Mouse (Mus musculus): ENCODE data around the gene Gusb. TPM values are rescaled to one million over a fixed set of nuclear protein-coding genes. Genes with fewer than 3 reads are reported as not detected.

Gene Gusb
- 23.3 and 25.8 TPM in 2 replicates for polyA plus RNA-seq (2014; fragmentation: Nextera tagmentation; extraction: Ambion mirVana)

GRCm38 (mm10) chr5:130002301-130003146, at the start of gene Gusb:
TSS of gene Gusb (minus strand) at chr5:130003049.
- peak; percentile 76 for ATAC-seq (ENCODE audit: low FRiP score, low TSS enrichment)
- H3K27ac ChIP-seq (replicated peaks; ENCODE audit: low read depth, low read length) = 0 out of 2 replicates have a peak within 1 kb of the TSS, but pooled peaks have one; percentile 26

GRCm38 (mm10) chr5:130052510-130052909, 49.7 kb upstream of the Gusb start:
- H3K4me3 ChIP-seq (replicated peaks; ENCODE audit: low read depth, low read length) = no peak overlapping the region
- no peak overlapping the region for H3K27ac ChIP-seq (replicated peaks; ENCODE audit: low read depth, low read length)
- DNase-seq (peak; percentile 14), ATAC-seq (ENCODE audit: low FRiP score, low TSS enrichment) (no peak)
- H3K36me3 ChIP-seq (ENCODE audit: control insufficient read depth, insufficient read depth, low read length) = peaks cover 29% of the 10 kb centered on the region
- H3K9me3 ChIP-seq (ENCODE audit: control insufficient read depth, low read length) = no peaks in the 10 kb centered on the region
- H3K4me1 ChIP-seq (ENCODE audit: control insufficient read depth, insufficient read depth, low read length) = no peaks in the 10 kb centered on the region
- no peak overlapping the region for H3K9ac ChIP-seq (replicated peaks; ENCODE audit: low read length)
- H3K27me3 ChIP-seq (ENCODE audit: control insufficient read depth, insufficient read depth, low read length) = no peaks in the 10 kb centered on the region
- 61% methylated on average over 5 of the region's 5 CpGs for WGBS
- no peak overlapping the region for H3K4me2 ChIP-seq (ENCODE audit: low read length)

More at GRCm38 (mm10) chr5:130002301-130003146, at the start of gene Gusb:
- H3K4me1 ChIP-seq (ENCODE audit: control insufficient read depth, insufficient read depth, low read length) = peaks cover 9% of the 10 kb centered on the region
- peak within 1 kb of the TSS; percentile 77 for H3K9ac ChIP-seq (replicated peaks; ENCODE audit: low read length)
- peak within 1 kb of the TSS; percentile 53 for H3K4me3 ChIP-seq (replicated peaks; ENCODE audit: low read depth, low read length)
- H3K4me2 ChIP-seq (ENCODE audit: low read length) = peak within 1 kb of the TSS; percentile 82
- H3K9me3 ChIP-seq (ENCODE audit: control insufficient read depth, low read length) = no peaks in the 10 kb centered on the region
- no peaks in the 10 kb centered on the region for H3K36me3 ChIP-seq (ENCODE audit: control insufficient read depth, insufficient read depth, low read length)
- 3% methylated on average over 39 of the region's 39 CpGs for WGBS
- DNase-seq = peak; percentile 83
- H3K27me3 ChIP-seq (ENCODE audit: control insufficient read depth, insufficient read depth, low read length) = no peaks in the 10 kb centered on the region

GRCm38 (mm10) chr5:130051073-130051860, 48.4 kb upstream of the Gusb start:
- DNase-seq = no peak
- Histone ChIP-seq H3K4me2 (ENCODE audit: low read length) (no peak overlapping the region), H3K9me3 (ENCODE audit: control insufficient read depth, low read length) (no peaks in the 10 kb centered on the region), H3K9ac (replicated peaks; ENCODE audit: low read length) (no peak overlapping the region), H3K4me1 (ENCODE audit: control insufficient read depth, insufficient read depth, low read length) (no peaks in the 10 kb centered on the region), H3K4me3 (replicated peaks; ENCODE audit: low read depth, low read length) (no peak overlapping the region), H3K27ac (replicated peaks; ENCODE audit: low read depth, low read length) (no peak overlapping the region), H3K36me3 (ENCODE audit: control insufficient read depth, insufficient read depth, low read length) (peaks cover 41% of the 10 kb centered on the region), H3K27me3 (ENCODE audit: control insufficient read depth, insufficient read depth, low read length) (no peaks in the 10 kb centered on the region)
- no peak for ATAC-seq (ENCODE audit: low FRiP score, low TSS enrichment)
- WGBS = 82% methylated on average over 15 of the region's 15 CpGs

GRCm38 (mm10) chr5:130050416-130050815, 47.6 kb upstream of the Gusb start:
- 29% methylated on average over 6 of the region's 6 CpGs for WGBS
- DNase-seq (peak; percentile 30), ATAC-seq (ENCODE audit: low FRiP score, low TSS enrichment) (no peak)
- H3K4me2 ChIP-seq (ENCODE audit: low read length) = no peak overlapping the region
- H3K4me3 ChIP-seq (replicated peaks; ENCODE audit: low read depth, low read length) = no peak overlapping the region
- H3K9ac ChIP-seq (replicated peaks; ENCODE audit: low read length) = no peak overlapping the region
- H3K36me3 ChIP-seq (ENCODE audit: control insufficient read depth, insufficient read depth, low read length) = peaks cover 38% of the 10 kb centered on the region
- H3K4me1 ChIP-seq (ENCODE audit: control insufficient read depth, insufficient read depth, low read length) = no peaks in the 10 kb centered on the region
- no peak overlapping the region for H3K27ac ChIP-seq (replicated peaks; ENCODE audit: low read depth, low read length)
- H3K9me3 ChIP-seq (ENCODE audit: control insufficient read depth, low read length) = no peaks in the 10 kb centered on the region
- H3K27me3 ChIP-seq (ENCODE audit: control insufficient read depth, insufficient read depth, low read length) = no peaks in the 10 kb centered on the region

GRCm38 (mm10) chr5:130048786-130049520, 46.1 kb upstream of the Gusb start:
- H3K27ac ChIP-seq (replicated peaks; ENCODE audit: low read depth, low read length) = no peak overlapping the region
- no peak overlapping the region for H3K9ac ChIP-seq (replicated peaks; ENCODE audit: low read length)
- no peak for ATAC-seq (ENCODE audit: low FRiP score, low TSS enrichment)
- H3K4me3 ChIP-seq (replicated peaks; ENCODE audit: low read depth, low read length) = no peak overlapping the region
- WGBS = 81% methylated on average over 15 of the region's 15 CpGs
- peaks cover 45% of the 10 kb centered on the region for H3K36me3 ChIP-seq (ENCODE audit: control insufficient read depth, insufficient read depth, low read length)
- H3K4me2 ChIP-seq (ENCODE audit: low read length) = no peak overlapping the region
- no peaks in the 10 kb centered on the region for H3K9me3 ChIP-seq (ENCODE audit: control insufficient read depth, low read length)
- no peaks in the 10 kb centered on the region for H3K4me1 ChIP-seq (ENCODE audit: control insufficient read depth, insufficient read depth, low read length)
- DNase-seq = no peak
- no peaks in the 10 kb centered on the region for H3K27me3 ChIP-seq (ENCODE audit: control insufficient read depth, insufficient read depth, low read length)

GRCm38 (mm10) chr5:130047013-130047412, 44.2 kb upstream of the Gusb start:
- H3K27ac ChIP-seq (replicated peaks; ENCODE audit: low read depth, low read length) = no peak overlapping the region
- DNase-seq = no peak
- no peak for ATAC-seq (ENCODE audit: low FRiP score, low TSS enrichment)
- H3K27me3 ChIP-seq (ENCODE audit: control insufficient read depth, insufficient read depth, low read length) = no peaks in the 10 kb centered on the region
- H3K36me3 ChIP-seq (ENCODE audit: control insufficient read depth, insufficient read depth, low read length) = peaks cover 62% of the 10 kb centered on the region
- H3K4me3 ChIP-seq (replicated peaks; ENCODE audit: low read depth, low read length) = no peak overlapping the region
- WGBS = 79% methylated on average over 6 of the region's 6 CpGs
- H3K9me3 ChIP-seq (ENCODE audit: control insufficient read depth, low read length) = no peaks in the 10 kb centered on the region
- H3K4me2 ChIP-seq (ENCODE audit: low read length) = no peak overlapping the region
- no peak overlapping the region for H3K9ac ChIP-seq (replicated peaks; ENCODE audit: low read length)
- no peaks in the 10 kb centered on the region for H3K4me1 ChIP-seq (ENCODE audit: control insufficient read depth, insufficient read depth, low read length)

GRCm38 (mm10) chr5:130046589-130046988, 43.7 kb upstream of the Gusb start:
- H3K4me3 ChIP-seq (replicated peaks; ENCODE audit: low read depth, low read length) = no peak overlapping the region
- H3K36me3 ChIP-seq (ENCODE audit: control insufficient read depth, insufficient read depth, low read length) = peaks cover 63% of the 10 kb centered on the region
- H3K4me2 ChIP-seq (ENCODE audit: low read length) = no peak overlapping the region
- ATAC-seq (ENCODE audit: low FRiP score, low TSS enrichment) (no peak), DNase-seq (no peak)
- 93% methylated on average over 10 of the region's 10 CpGs for WGBS
- H3K9ac ChIP-seq (replicated peaks; ENCODE audit: low read length) = no peak overlapping the region
- H3K4me1 ChIP-seq (ENCODE audit: control insufficient read depth, insufficient read depth, low read length) = no peaks in the 10 kb centered on the region
- no peak overlapping the region for H3K27ac ChIP-seq (replicated peaks; ENCODE audit: low read depth, low read length)
- no peaks in the 10 kb centered on the region for H3K27me3 ChIP-seq (ENCODE audit: control insufficient read depth, insufficient read depth, low read length)
- no peaks in the 10 kb centered on the region for H3K9me3 ChIP-seq (ENCODE audit: control insufficient read depth, low read length)

- Histone ChIP-seq H3K4me1 (ENCODE audit: control insufficient read depth, insufficient read depth, low read length) (no peaks in the 10 kb centered on the region), H3K36me3 (ENCODE audit: control insufficient read depth, insufficient read depth, low read length) (peaks cover 63% of the 10 kb centered on the region), H3K9ac (replicated peaks; ENCODE audit: low read length) (no peak overlapping the region), H3K27me3 (ENCODE audit: control insufficient read depth, insufficient read depth, low read length) (no peaks in the 10 kb centered on the region), H3K4me2 (ENCODE audit: low read length) (no peak overlapping the region), H3K9me3 (ENCODE audit: control insufficient read depth, low read length) (no peaks in the 10 kb centered on the region), H3K27ac (replicated peaks; ENCODE audit: low read depth, low read length) (no peak overlapping the region), H3K4me3 (replicated peaks; ENCODE audit: low read depth, low read length) (no peak overlapping the region)
- WGBS = 77% methylated on average over 7 of the region's 7 CpGs
- DNase-seq = no peak
- no peak for ATAC-seq (ENCODE audit: low FRiP score, low TSS enrichment)
Measured at GRCm38 (mm10) chr5:130046100-130046499, 43.3 kb upstream of the Gusb start.
